Mouse (Mus musculus) midbrain, embryonic 10.5 days (tissue): ENCODE data around the gene Kcnh1. TPM values are rescaled to one million over a fixed set of nuclear protein-coding genes. Genes with fewer than 3 reads are reported as not detected.

Source experiments
- DNase-seq: peaks from one replicate; pipeline ENCODE4 v3.0.0-alpha.2; 2017; ENCODE audit warnings: low spot score
- H3K27ac ChIP-seq: fragments of 300-500 bp; sonication (generic); replicated peaks from 2 replicates; pipeline ENCODE4 v1.5.1; 2016; ENCODE audit warnings: mild to moderate bottlenecking
- H3K27me3 ChIP-seq: fragments of 300-500 bp; sonication (generic); 2 replicates; pipeline ENCODE4 v1.6.1; 2016; ENCODE audit warnings: low read depth, mild to moderate bottlenecking; ENCODE audit not compliant: poor library complexity, severe bottlenecking
- H3K36me3 ChIP-seq: fragments of 300-500 bp; sonication (generic); 2 replicates; pipeline ENCODE4 v1.6.1; 2016; ENCODE audit warnings: mild to moderate bottlenecking, moderate library complexity
- H3K4me1 ChIP-seq: fragments of 300-500 bp; sonication (generic); 2 replicates; pipeline ENCODE4 v1.6.1; 2016
- H3K4me3 ChIP-seq: fragments of 300-500 bp; sonication (generic); 2 replicates; pipeline ENCODE4 v1.5.1; 2016; ENCODE audit warnings: mild to moderate bottlenecking, moderate library complexity
- H3K9me3 ChIP-seq: fragments of 300-500 bp; sonication (generic); replicated peaks from 2 replicates; pipeline ENCODE4 v1.6.1; 2016; ENCODE audit warnings: mild to moderate bottlenecking
- WGBS: fragments of 180-500 bp; shearing (Covaris S2); methylation state at CpG from one replicate; pipeline ENCODE4 v1.1.7; 2016; 5-methylcytosine and 5-hydroxymethylcytosine counted together
- polyA plus RNA-seq: library from polyadenylated mRNA; unstranded; fragments of >200 nt; fragmentation: Nextera tagmentation; extraction: Ambion mirVana; gene quantifications from 2 replicates; pipeline ENCODE4 v1.2.1, GENCODE M21; 2016

The Kcnh1 gene
- polyA plus RNA-seq, 1 experiment from 2014 or later = 0.32 TPM

GRCm38 (mm10) chr1:192402911-192403704, 212.5 kb downstream of the Kcnh1 start:
- no peak overlapping the region for H3K4me3 ChIP-seq
- no peaks in the 10 kb centered on the region for H3K4me1 ChIP-seq
- DNase-seq = no peak
- H3K9me3 ChIP-seq = no peaks in the 10 kb centered on the region
- no peaks in the 10 kb centered on the region for H3K36me3 ChIP-seq
- WGBS = 92% methylated on average over 8 of the region's 8 CpGs
- no peaks in the 10 kb centered on the region for H3K27me3 ChIP-seq
- H3K27ac ChIP-seq = no peak overlapping the region

DNA sequence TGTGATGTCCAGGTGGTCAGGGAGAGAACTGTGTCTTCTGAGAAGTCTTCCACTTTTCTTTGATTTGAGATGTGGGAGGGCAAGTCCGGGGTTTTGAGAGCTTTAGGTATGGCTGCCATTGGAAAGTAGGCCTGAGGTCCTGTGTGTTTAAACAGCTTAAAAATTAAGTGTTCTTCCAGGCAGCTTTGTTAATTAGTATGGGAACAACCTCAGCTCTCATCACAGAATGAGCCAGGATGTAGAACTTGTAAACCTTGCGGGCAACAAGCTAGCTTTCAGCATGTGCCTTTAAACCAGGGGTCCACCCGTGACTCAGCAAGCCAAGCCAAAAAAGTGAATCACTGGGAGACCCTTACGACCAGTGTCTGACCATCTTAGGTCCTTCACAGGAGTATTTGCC, 214.6 kb downstream of the Kcnh1 start:
- Histone ChIP-seq H3K4me3 (no peak overlapping the region), H3K4me1 (no peaks in the 10 kb centered on the region), H3K9me3 (no peaks in the 10 kb centered on the region), H3K27ac (no peak overlapping the region), H3K36me3 (no peaks in the 10 kb centered on the region), H3K27me3 (no peaks in the 10 kb centered on the region)
- DNase-seq = no peak
- WGBS = 94% methylated on average over 4 of the region's 4 CpGs

- WGBS = 89% methylated on average over 5 of the region's 5 CpGs
- Histone ChIP-seq H3K9me3 (no peaks in the 10 kb centered on the region), H3K36me3 (no peaks in the 10 kb centered on the region), H3K4me3 (no peak overlapping the region), H3K27me3 (no peaks in the 10 kb centered on the region), H3K4me1 (no peaks in the 10 kb centered on the region), H3K27ac (no peak overlapping the region)
- no peak for DNase-seq
These were observed 216.0 kb downstream of the Kcnh1 start for GRCm38 (mm10) chr1:192406589-192406988.

DNA sequence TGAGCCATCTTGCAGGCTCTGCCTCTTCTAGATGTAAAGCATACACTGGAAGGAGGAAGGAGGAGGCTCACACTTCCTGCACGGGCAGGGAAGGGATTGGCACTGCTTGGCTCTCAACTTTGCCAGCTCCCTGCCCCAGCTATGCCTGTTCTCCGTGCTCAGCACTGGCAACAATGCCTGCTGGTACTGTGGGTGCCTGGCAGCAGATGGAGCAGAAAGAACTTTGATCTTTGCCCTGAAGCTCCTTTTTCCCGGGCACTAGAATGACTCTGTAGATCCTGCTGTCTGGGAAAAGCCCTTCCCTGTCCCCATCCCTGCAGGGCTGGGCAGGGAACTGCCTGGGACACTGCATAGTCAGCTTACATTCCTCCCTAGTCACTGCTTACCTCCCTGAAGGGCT, 225.2 kb downstream of the Kcnh1 start:
- Histone ChIP-seq H3K36me3 (no peaks in the 10 kb centered on the region), H3K4me1 (no peaks in the 10 kb centered on the region), H3K27me3 (no peaks in the 10 kb centered on the region), H3K27ac (0 out of 2 replicates have a peak overlapping the region, but pooled peaks have one; percentile 10), H3K9me3 (no peaks in the 10 kb centered on the region), H3K4me3 (no peak overlapping the region)
- no peak for DNase-seq
- 74% methylated on average over 3 of the region's 3 CpGs for WGBS

DNA sequence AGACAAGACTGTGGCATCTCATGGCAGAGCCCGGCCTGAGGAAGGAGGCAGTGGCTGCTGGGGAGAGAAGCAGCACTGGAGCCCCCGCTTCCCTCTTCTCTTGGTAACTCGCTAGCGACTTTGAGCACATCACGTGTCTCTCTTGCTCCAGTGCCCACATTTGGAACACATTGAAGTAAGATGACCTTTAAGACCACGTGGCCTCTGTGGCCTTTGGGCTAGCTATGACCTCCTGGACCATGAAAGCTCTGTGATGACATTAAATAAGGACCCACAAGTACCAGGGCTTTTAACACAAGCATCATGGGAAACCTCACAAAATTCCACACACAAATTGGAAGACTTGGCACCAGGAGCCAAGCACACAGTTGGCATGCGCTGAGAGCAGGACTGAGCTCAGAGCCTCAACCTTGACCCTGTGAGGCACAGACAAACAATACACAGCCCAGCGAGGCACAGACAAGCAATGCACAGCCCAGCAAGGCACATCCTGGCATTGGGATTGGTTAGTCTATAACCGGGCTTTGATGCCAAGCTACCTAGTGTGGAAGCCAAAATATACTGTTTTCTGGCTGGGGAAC, 225.8 kb downstream of the Kcnh1 start:
- Histone ChIP-seq H3K4me3 (no peak overlapping the region), H3K4me1 (no peaks in the 10 kb centered on the region), H3K27me3 (no peaks in the 10 kb centered on the region), H3K27ac (0 out of 2 replicates have a peak overlapping the region, but pooled peaks have one; percentile 10), H3K36me3 (no peaks in the 10 kb centered on the region), H3K9me3 (no peaks in the 10 kb centered on the region)
- 83% methylated on average over 9 of the region's 9 CpGs for WGBS
- DNase-seq = no peak

DNA sequence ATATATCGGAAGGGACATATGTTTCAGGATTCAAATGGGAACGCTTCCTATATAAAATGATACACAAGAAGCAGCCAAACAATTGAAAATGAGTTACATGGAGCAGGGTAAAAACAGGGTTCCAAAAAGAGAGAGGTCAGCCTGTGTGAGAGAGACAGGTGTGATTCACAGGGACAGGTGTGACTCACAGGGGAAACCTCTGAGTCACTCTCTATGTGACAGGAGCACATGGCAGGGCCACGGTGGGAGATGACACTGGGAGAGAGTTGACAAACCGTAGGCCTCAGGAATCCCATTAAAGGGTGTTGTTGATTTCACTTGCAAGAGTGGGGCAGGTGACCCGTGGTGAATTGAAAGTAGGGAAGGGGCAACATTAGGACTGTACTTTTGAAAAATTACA, 228.6 kb downstream of the Kcnh1 start:
- no peaks in the 10 kb centered on the region for H3K36me3 ChIP-seq
- WGBS = 79% methylated on average over 5 of the region's 5 CpGs
- no peaks in the 10 kb centered on the region for H3K4me1 ChIP-seq
- H3K27ac ChIP-seq = no peak overlapping the region
- no peaks in the 10 kb centered on the region for H3K9me3 ChIP-seq
- DNase-seq = no peak
- no peaks in the 10 kb centered on the region for H3K27me3 ChIP-seq
- H3K4me3 ChIP-seq = no peak overlapping the region

- no peak for DNase-seq
- WGBS = 91% methylated on average over 14 of the region's 14 CpGs
- no peaks in the 10 kb centered on the region for H3K27me3 ChIP-seq
These were observed 231.0 kb downstream of the Kcnh1 start for GRCm38 (mm10) chr1:192421377-192422166.

GRCm38 (mm10) chr1:192431423-192431822, 240.8 kb downstream of the Kcnh1 start:
- Histone ChIP-seq H3K27ac (no peak overlapping the region), H3K9me3 (no peaks in the 10 kb centered on the region), H3K4me3 (no peak overlapping the region), H3K27me3 (no peaks in the 10 kb centered on the region), H3K36me3 (no peaks in the 10 kb centered on the region), H3K4me1 (no peaks in the 10 kb centered on the region)
- no peak for DNase-seq
- 92% methylated on average over 2 of the region's 2 CpGs for WGBS

More at GRCm38 (mm10) chr1:192421377-192422166, 231.0 kb downstream of the Kcnh1 start:
- H3K9me3 ChIP-seq = no peaks in the 10 kb centered on the region
- no peak overlapping the region for H3K27ac ChIP-seq
- no peaks in the 10 kb centered on the region for H3K4me1 ChIP-seq
- H3K36me3 ChIP-seq = no peaks in the 10 kb centered on the region
- H3K4me3 ChIP-seq = no peak overlapping the region

GRCm38 (mm10) chr1:192435503-192435902, 244.9 kb downstream of the Kcnh1 start:
- WGBS = 92% methylated on average over 2 of the region's 2 CpGs
- Histone ChIP-seq H3K27me3 (no peaks in the 10 kb centered on the region), H3K27ac (no peak overlapping the region), H3K36me3 (no peaks in the 10 kb centered on the region), H3K9me3 (no peaks in the 10 kb centered on the region), H3K4me1 (no peaks in the 10 kb centered on the region), H3K4me3 (no peak overlapping the region)
- no peak for DNase-seq

GRCm38 (mm10) chr1:192439151-192439837, 248.7 kb downstream of the Kcnh1 start:
- H3K9me3 ChIP-seq = no peaks in the 10 kb centered on the region
- DNase-seq = no peak
- 78% methylated on average over 6 of the region's 6 CpGs for WGBS

DNA sequence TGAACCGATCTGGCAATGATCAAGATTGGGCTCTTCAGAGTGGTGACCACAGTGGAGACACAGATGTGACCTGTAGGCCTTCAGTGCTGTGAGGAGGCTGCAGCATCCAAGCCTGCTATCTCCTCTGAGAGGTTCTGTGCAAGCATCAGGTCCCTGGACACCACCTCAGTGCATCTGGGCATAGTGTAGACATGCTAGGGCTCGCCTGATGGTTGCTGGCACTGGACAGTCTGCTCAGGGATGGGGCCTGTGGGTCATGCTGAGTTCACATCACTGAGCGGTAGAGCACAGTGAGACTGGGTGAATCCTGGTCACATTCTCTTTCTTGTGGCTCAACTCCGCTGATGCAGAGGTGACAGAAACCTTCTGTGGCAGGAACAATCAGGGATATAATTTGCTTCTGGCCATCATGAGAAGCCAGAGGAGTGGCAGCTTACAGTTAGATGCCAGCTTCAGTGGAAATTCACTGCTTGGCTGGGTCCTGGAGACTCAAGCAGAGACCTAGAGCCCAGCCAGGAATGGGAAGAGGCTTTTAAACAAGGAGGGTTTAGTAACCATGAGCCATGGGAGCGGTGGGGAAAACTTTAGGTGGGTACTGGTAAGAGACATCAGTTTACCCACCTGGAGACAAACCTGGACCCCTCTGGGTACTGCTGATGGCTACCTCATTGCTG, 252.3 kb downstream of the Kcnh1 start:
- no peaks in the 10 kb centered on the region for H3K9me3 ChIP-seq
- 86% methylated on average over 5 of the region's 5 CpGs for WGBS
- peaks cover 9% of the 10 kb centered on the region; the same call in 1 of the 2 replicates for H3K4me1 ChIP-seq
- no peak for DNase-seq
- H3K27ac ChIP-seq = no peak overlapping the region
- no peaks in the 10 kb centered on the region for H3K36me3 ChIP-seq
- no peaks in the 10 kb centered on the region for H3K27me3 ChIP-seq
- no peak overlapping the region for H3K4me3 ChIP-seq

More at GRCm38 (mm10) chr1:192439151-192439837, 248.7 kb downstream of the Kcnh1 start:
- Histone ChIP-seq H3K4me1 (peaks cover 3% of the 10 kb centered on the region; the same call in 1 of the 2 replicates), H3K36me3 (no peaks in the 10 kb centered on the region), H3K27me3 (no peaks in the 10 kb centered on the region), H3K4me3 (no peak overlapping the region), H3K27ac (no peak overlapping the region)
